Mouse (Mus musculus): ENCODE results near the gene Traf4. TPM values are rescaled to one million over a fixed set of nuclear protein-coding genes. Genes with fewer than 3 reads are reported as not detected.
A peak's percentile ranks its signal among the peaks of the same experiment; 100 is the strongest.
"Not testable (repeated sequence)": the region's sequence is repeated elsewhere in the genome, so short reads cannot be mapped to it uniquely, and the experiment has no call there.

The Traf4 gene
- 1 to 10 TPM; 3.5 to 6.8 (median 3.6) TPM for polyA plus RNA-seq (2017; shearing (Covaris generic))

GRCm38 (mm10) chr11:78164924-78165760, at the start of gene Traf4:
TSS of gene Traf4 (minus strand) at chr11:78165589.
- ATAC-seq, result peak; percentile 63

GRCm38 (mm10) chr11:78213086-78213817, 47.9 kb upstream of the Traf4 start:
- no peak for ATAC-seq

- ATAC-seq, result no peak
These were observed 46.1 kb upstream of the Traf4 start for GRCm38 (mm10) chr11:78211513-78211912.

GRCm38 (mm10) chr11:78210615-78211014, 45.2 kb upstream of the Traf4 start:
- no peak for ATAC-seq

- ATAC-seq, result no peak
These were observed 44.5 kb upstream of the Traf4 start for GRCm38 (mm10) chr11:78209886-78210285.

- no peak for ATAC-seq
These were observed 41.8 kb upstream of the Traf4 start for GRCm38 (mm10) chr11:78207190-78207589.

- ATAC-seq, result no peak
These were observed 40.2 kb upstream of the Traf4 start for GRCm38 (mm10) chr11:78205361-78206206.

- no peak for ATAC-seq
These were observed 38.9 kb upstream of the Traf4 start for GRCm38 (mm10) chr11:78204287-78204686.

- no peak for ATAC-seq
These were observed 37.0 kb upstream of the Traf4 start for GRCm38 (mm10) chr11:78202372-78202771.

- ATAC-seq, result no peak
These were observed 29.9 kb upstream of the Traf4 start for GRCm38 (mm10) chr11:78195101-78195863.

GRCm38 (mm10) chr11:78194411-78195100, 29.2 kb upstream of the Traf4 start:
- ATAC-seq, result no peak

GRCm38 (mm10) chr11:78193113-78193512, 27.7 kb upstream of the Traf4 start, which contains the start of gene Proca1:
TSS of gene Proca1 (plus strand) at chr11:78193392.
- ATAC-seq, result no peak

- no peak for ATAC-seq
These were observed 24.7 kb upstream of the Traf4 start for GRCm38 (mm10) chr11:78190041-78190440.

GRCm38 (mm10) chr11:78189234-78190040, 24.0 kb upstream of the Traf4 start:
- ATAC-seq, result peak; percentile 25

GRCm38 (mm10) chr11:78188331-78189233, 23.2 kb upstream of the Traf4 start, which contains the start of gene Rab34:
TSS of gene Rab34 (plus strand) at chr11:78188430.
- peak; percentile 28 for ATAC-seq

GRCm38 (mm10) chr11:78184702-78185101, 19.3 kb upstream of the Traf4 start:
- ATAC-seq, result not testable (repeated sequence)

- no peak for ATAC-seq
These were observed 18.6 kb upstream of the Traf4 start for GRCm38 (mm10) chr11:78183884-78184514.

- peak; percentile 99 for ATAC-seq
These were observed 17.8 kb upstream of the Traf4 start, which contains the start of gene Rpl23a for GRCm38 (mm10) chr11:78182961-78183844. TSS of gene Rpl23a (minus strand) at chr11:78183584.
